ENCODE assay signal across 7 mouse cellular contexts in genomic region chr3:75956551-75957302, GRCm38 (mm10). TPM values are rescaled to one million over a fixed set of nuclear protein-coding genes. Genes with fewer than 3 reads are reported as not detected.
DNase-seq lines count a peak whose midpoint lies in the region; ATAC-seq lines count a peak whose summit lies in the region.

Gene Golim4, minus strand, starts transcription at chr3:75956949.

- H3K4me2 ChIP-seq in embryonic facial prominence, embryonic 12.5 days (replicated peaks) = peak within 1 kb of the TSS; percentile 85
- peak within 1 kb of the TSS; percentile 79 for H3K4me2 ChIP-seq in limb, embryonic 11.5 days (ENCODE audit: low read depth, severe bottlenecking)
- H3K4me2 ChIP-seq in midbrain, embryonic 14.5 days (ENCODE audit: low read length) = peak within 1 kb of the TSS; percentile 85

- H3K9me3 ChIP-seq in embryonic facial prominence, embryonic 12.5 days = no peaks in the 10 kb centered on the region
- H3K9me3 ChIP-seq in limb, embryonic 11.5 days (ENCODE audit: control insufficient read depth, low read length) = no peaks in the 10 kb centered on the region
- H3K9me3 ChIP-seq in midbrain, embryonic 14.5 days (ENCODE audit: control insufficient read depth, low read length) = no peaks in the 10 kb centered on the region

- peak within 1 kb of the TSS; percentile 86 for H3K27ac ChIP-seq in embryonic facial prominence, embryonic 12.5 days
- peak within 1 kb of the TSS; percentile 70 for H3K27ac ChIP-seq in limb, embryonic 11.5 days (replicated peaks; ENCODE audit: low read depth, low read length)
- H3K27ac ChIP-seq in midbrain, embryonic 14.5 days (replicated peaks; ENCODE audit: low read depth, low read length) = peak within 1 kb of the TSS; percentile 76

- peak; percentile 97 for DNase-seq in adrenal gland, postnatal 25 days
- DNase-seq in heart, adult 11 months = peak; percentile 100
- peak; percentile 86 for DNase-seq in kidney, adult 18-20 months
- peak; percentile 92 for DNase-seq in limb, embryonic 11.5 days (ENCODE audit: low spot score)
- peak; percentile 96 for DNase-seq in midbrain, embryonic 14.5 days
- peak; percentile 77 to 79 for DNase-seq in spleen, adult 18-20 months

- H3K27me3 ChIP-seq in embryonic facial prominence, embryonic 12.5 days = no peaks in the 10 kb centered on the region
- H3K27me3 ChIP-seq in limb, embryonic 11.5 days (ENCODE audit: control insufficient read depth, insufficient read depth, low read length) = no peaks in the 10 kb centered on the region
- H3K27me3 ChIP-seq in midbrain, embryonic 14.5 days (ENCODE audit: control insufficient read depth, insufficient read depth, low read length) = no peaks in the 10 kb centered on the region

- peaks cover 22% of the 10 kb centered on the region for H3K4me1 ChIP-seq in embryonic facial prominence, embryonic 12.5 days
- H3K4me1 ChIP-seq in limb, embryonic 11.5 days (ENCODE audit: control insufficient read depth, insufficient read depth, low read length) = peaks cover 7% of the 10 kb centered on the region; the same call in 1 of the 2 replicates
- H3K4me1 ChIP-seq in midbrain, embryonic 14.5 days (ENCODE audit: control insufficient read depth, insufficient read depth, low read length) = peaks cover 25% of the 10 kb centered on the region

- peak; percentile 100 for ATAC-seq in embryonic facial prominence, embryonic 12.5 days (ENCODE audit: insufficient number of reproducible peaks, insufficient read depth, low FRiP score, low TSS enrichment)
- peak; percentile 99 for ATAC-seq in limb, embryonic 11.5 days (ENCODE audit: insufficient number of reproducible peaks, low FRiP score, low TSS enrichment, low read depth)
- ATAC-seq in midbrain, embryonic 14.5 days (ENCODE audit: low FRiP score, low TSS enrichment) = peak; percentile 98

- H3K9ac ChIP-seq in embryonic facial prominence, embryonic 12.5 days = peak within 1 kb of the TSS; percentile 72
- H3K9ac ChIP-seq in limb, embryonic 11.5 days (ENCODE audit: low read length) = peak within 1 kb of the TSS; percentile 80
- H3K9ac ChIP-seq in midbrain, embryonic 14.5 days (replicated peaks; ENCODE audit: low read length) = peak within 1 kb of the TSS; percentile 52

- WGBS in embryonic facial prominence, embryonic 12.5 days = under 1% methylated on average over 53 of the region's 53 CpGs
- WGBS in limb, embryonic 11.5 days = 1% methylated on average over 53 of the region's 53 CpGs
- WGBS in midbrain, embryonic 14.5 days = under 1% methylated on average over 53 of the region's 53 CpGs

- H3K36me3 ChIP-seq in embryonic facial prominence, embryonic 12.5 days = no peaks in the 10 kb centered on the region
- H3K36me3 ChIP-seq in limb, embryonic 11.5 days (ENCODE audit: control insufficient read depth, insufficient read depth, low read length) = no peaks in the 10 kb centered on the region
- no peaks in the 10 kb centered on the region for H3K36me3 ChIP-seq in midbrain, embryonic 14.5 days (ENCODE audit: control insufficient read depth, insufficient read depth, low read length)

- peak within 1 kb of the TSS; percentile 73 for H3K4me3 ChIP-seq in embryonic facial prominence, embryonic 12.5 days
- H3K4me3 ChIP-seq in limb, embryonic 11.5 days (ENCODE audit: low read depth, low read length) = peak within 1 kb of the TSS; percentile 71
- H3K4me3 ChIP-seq in midbrain, embryonic 14.5 days (replicated peaks; ENCODE audit: low read depth, low read length) = peak within 1 kb of the TSS; percentile 67

RNA-seq across cellular contexts. Expression of gene Golim4, which starts in this region (rescaled TPM):
- total RNA-seq in adrenal gland, postnatal 25 days (2021) = 116 and 135 TPM in 2 replicates
- polyA plus RNA-seq in embryonic facial prominence, embryonic 12.5 days (2016; fragmentation: Nextera tagmentation; extraction: Ambion mirVana) = 60.6 and 64.4 TPM in 2 replicates
- polyA plus RNA-seq in limb, embryonic 11.5 days (2014; fragmentation: Nextera tagmentation; extraction: Ambion mirVana) = 39.3 TPM in 2 replicates
- 15.2 and 20.6 TPM in 2 replicates for polyA plus RNA-seq in midbrain, embryonic 14.5 days (2014; fragmentation: Nextera tagmentation; extraction: Ambion mirVana)

Comparison
In these comparisons a context has a peak if more than half of its experiments do, and no peak if none do; other contexts are left out.
1. Peak in every context shown above with its lines: DNase-seq, ATAC-seq, H3K4me3 ChIP-seq and H3K27ac ChIP-seq.